ENCODE assay signal across 21 mouse cellular contexts in genomic region chr16:87662528-87662927, GRCm38 (mm10). TPM values are rescaled to one million over a fixed set of nuclear protein-coding genes. Genes with fewer than 3 reads are reported as not detected.
DNase-seq lines count a peak whose midpoint lies in the region; ATAC-seq and TF ChIP-seq lines count a peak whose summit lies in the region.
"Had no signal": no experiment of that assay in that cellular context is flagged by ENCODE, and none has a peak within 500 bp of the region (broad histone marks: within the 10 kb centered on the region; RNA-seq: fewer than 3 reads in every experiment).

No protein-coding gene starts in this region.

- no peak for TF ChIP-seq POLR2A in thymus, adult 2 months (IDR thresholded peaks at IDR 0.05; ENCODE audit: control insufficient read depth, extremely low read depth, insufficient read depth, low read length, poor library complexity)
- TF ChIP-seq POLR2A in CH12.LX (IDR thresholded peaks at IDR 0.05; ENCODE audit: low read depth, low read length) = no peak

- H3K9me3 ChIP-seq in CH12.LX (replicated peaks; ENCODE audit: low read length) = no peaks in the 10 kb centered on the region
- H3K9me3 ChIP-seq in hindbrain, postnatal 0 days (ENCODE audit: low read length) = no peaks in the 10 kb centered on the region
- H3K9me3 ChIP-seq: embryonic facial prominence, embryonic 12.5 days; forebrain, embryonic 13.5 days; forebrain, embryonic 15.5 days had no signal

- ATAC-seq in hindbrain, postnatal 0 days = no peak
- ATAC-seq: forebrain, embryonic 13.5 days; forebrain, embryonic 15.5 days; forebrain, postnatal 0 days had no signal

- H3K79me2 ChIP-seq in CH12.LX (replicated peaks; ENCODE audit: control insufficient read depth, extremely low read depth, insufficient read depth, poor library complexity, severe bottlenecking) = no peaks in the 10 kb centered on the region

- H3K9ac ChIP-seq in CH12.LX (ENCODE audit: insufficient read depth, low read depth) = no peak overlapping the region
- no peak overlapping the region for H3K9ac ChIP-seq in hindbrain, postnatal 0 days (replicated peaks; ENCODE audit: low read length)
- H3K9ac ChIP-seq: embryonic facial prominence, embryonic 12.5 days; forebrain, embryonic 13.5 days; forebrain, embryonic 15.5 days; forebrain, postnatal 0 days had no signal

- DNase-seq in heart, adult 11 months = peak; percentile 72
- no peak for DNase-seq in heart, postnatal 25 days (ENCODE audit: low spot score)
- peak; percentile 30 for DNase-seq in thymus, postnatal 14 days
- no peak for DNase-seq in thymus, adult 2 months
- DNase-seq in CH12.LX (ENCODE audit: extremely low read depth) = no peak
- no peak for DNase-seq in hindbrain, postnatal 0 days (ENCODE audit: low spot score)
- DNase-seq: adrenal gland, adult 2 months; adrenal gland, postnatal 10 days; adrenal gland, postnatal 25 days; B cell, adult 2 months; cerebellum, adult 11 months; cerebellum, adult 18-20 months; cerebellum, adult 8-10 months; cerebellum, adult 9-11 months; cerebellum, postnatal 14 days; cerebellum, postnatal 36 days; embryo, embryonic 11 days; forebrain, postnatal 0 days had no signal

- TF ChIP-seq RAD21 in CH12.LX (IDR thresholded peaks at IDR 0.05; ENCODE audit: low read depth, low read length) = no peak

- WGBS in thymus, adult 2 months = 81% methylated on average over 2 of the region's 2 CpGs
- 94% methylated on average over 2 of the region's 2 CpGs for WGBS in hindbrain, postnatal 0 days

- peaks cover 39% of the 10 kb centered on the region for H3K4me1 ChIP-seq in thymus, adult 2 months (replicated peaks; ENCODE audit: control insufficient read depth, insufficient read depth, low read length)
- H3K4me1 ChIP-seq in CH12.LX (ENCODE audit: control insufficient read depth in 1 of 2, insufficient read depth in 2 of 2) = peaks cover 22 to 67% of the 10 kb centered on the region in 2 experiments
- H3K4me1 ChIP-seq in hindbrain, postnatal 0 days (ENCODE audit: insufficient read depth, low read length) = no peaks in the 10 kb centered on the region
- H3K4me1 ChIP-seq: forebrain, embryonic 13.5 days; forebrain, embryonic 15.5 days had no signal

- intact Hi-C loops in heart, postnatal 25 days (cut with DNase I) = loop anchor here (5.0 kb wide), 1 partner anchor 35 kb away; the partner anchor contains the start of gene Bach1

- H3K4me3 ChIP-seq in thymus, adult 2 months (ENCODE audit: control insufficient read depth, insufficient read depth, low read length) = no peak overlapping the region
- no peak overlapping the region for H3K4me3 ChIP-seq in CH12.LX (replicated peaks in 1 of 3; ENCODE audit: low read depth in 2 of 3, low read length in 2 of 3, poor library complexity in 1 of 3)
- no peak overlapping the region for H3K4me3 ChIP-seq in hindbrain, postnatal 0 days (ENCODE audit: low read length)
- H3K4me3 ChIP-seq: embryonic facial prominence, embryonic 12.5 days; forebrain, embryonic 13.5 days; forebrain, embryonic 15.5 days had no signal

- dilution Hi-C loops in CH12.LX (cut with MboI; ENCODE audit: extremely low pct_ligation_motif_present, extremely low pct_unique_long_range_greater_than_20kb, low sequenced_read_pairs) = no loop called here

- in situ Hi-C loops in CH12.LX (cut with MboI; ENCODE audit: low pct_ligation_motif_present, low pct_unique_long_range_greater_than_20kb, low sequenced_read_pairs) = no loop called here

- no peaks in the 10 kb centered on the region for H3K36me3 ChIP-seq in thymus, adult 2 months (ENCODE audit: control insufficient read depth, insufficient read depth, low read length)
- no peaks in the 10 kb centered on the region for H3K36me3 ChIP-seq in CH12.LX (replicated peaks in 1 of 2; ENCODE audit: control insufficient read depth in 1 of 2, insufficient read depth in 1 of 2, low read length in 1 of 2)
- no peaks in the 10 kb centered on the region for H3K36me3 ChIP-seq in hindbrain, postnatal 0 days (ENCODE audit: insufficient read depth, low read length)
- H3K36me3 ChIP-seq: embryonic facial prominence, embryonic 12.5 days; forebrain, embryonic 15.5 days had no signal

- no peaks in the 10 kb centered on the region for H3K27me3 ChIP-seq in thymus, adult 2 months (ENCODE audit: control insufficient read depth, insufficient read depth, low read length)
- no peaks in the 10 kb centered on the region for H3K27me3 ChIP-seq in CH12.LX (replicated peaks)
- no peaks in the 10 kb centered on the region for H3K27me3 ChIP-seq in hindbrain, postnatal 0 days (ENCODE audit: insufficient read depth, low read length)
- H3K27me3 ChIP-seq: embryonic facial prominence, embryonic 12.5 days; forebrain, embryonic 13.5 days; forebrain, embryonic 15.5 days had no signal

- peak overlapping the region; percentile 52 for H3K4me2 ChIP-seq in CH12.LX (ENCODE audit: insufficient read depth, low read depth, poor library complexity, severe bottlenecking)
- no peak overlapping the region for H3K4me2 ChIP-seq in hindbrain, postnatal 0 days (ENCODE audit: low read depth, low read length)
- H3K4me2 ChIP-seq: embryonic facial prominence, embryonic 12.5 days; forebrain, embryonic 13.5 days; forebrain, embryonic 15.5 days had no signal

- no peak for TF ChIP-seq CTCF in thymus, adult 2 months (IDR thresholded peaks at IDR 0.05; ENCODE audit: borderline replicate concordance, control insufficient read depth, extremely low read depth, insufficient read depth, low read length, poor library complexity)
- TF ChIP-seq CTCF in CH12.LX (conservative IDR thresholded peaks at IDR 0.05 in 1 of 2, IDR thresholded peaks at IDR 0.05 in 1 of 2; ENCODE audit: low read depth in 2 of 2, low read length in 2 of 2) = no peak
- no peak for TF ChIP-seq CTCF in hindbrain, postnatal 0 days (IDR thresholded peaks at IDR 0.05; ENCODE audit: low read depth)

- peak; percentile 46 for TF ChIP-seq EP300 in CH12.LX (IDR thresholded peaks at IDR 0.05; ENCODE audit: low read length)

- no peak overlapping the region; the same call in 1 of the 2 replicates for H3K27ac ChIP-seq in thymus, adult 2 months (ENCODE audit: control insufficient read depth, insufficient read depth, low read length)
- no peak overlapping the region for H3K27ac ChIP-seq in CH12.LX (ENCODE audit: insufficient read depth, low read depth)
- no peak overlapping the region for H3K27ac ChIP-seq in hindbrain, postnatal 0 days
- H3K27ac ChIP-seq: embryonic facial prominence, embryonic 12.5 days; forebrain, embryonic 13.5 days; forebrain, embryonic 15.5 days had no signal

TF ChIP-seq in CH12.LX, 34 proteins besides CTCF, POLR2A, EP300 and RAD21:
- TF ChIP-seq SIN3A (IDR thresholded peaks at IDR 0.05; ENCODE audit: low read length) = peak; percentile 50; the same call in 1 of the 2 replicates
- 0 out of 2 replicates have a peak, but pooled peaks have one; percentile 42 for TF ChIP-seq BHLHE40 (IDR thresholded peaks at IDR 0.05; ENCODE audit: low read depth, low read length)
- peak; percentile 50; the same call in 1 of the 2 replicates for TF ChIP-seq IRF4 (IDR thresholded peaks at IDR 0.05; ENCODE audit: low read depth, low read length)
- no peak for TF ChIP-seq CHD1 (IDR thresholded peaks at IDR 0.05; ENCODE audit: low read depth, low read length)
- no peak for TF ChIP-seq POLR2AphosphoS2 (IDR thresholded peaks at IDR 0.05; ENCODE audit: low read depth, low read length)
- peak; percentile 59; the same call in 1 of the 2 replicates for TF ChIP-seq TCF12 (IDR thresholded peaks at IDR 0.05; ENCODE audit: low read depth, low read length)
- 0 out of 2 replicates have a peak, but pooled peaks have one; percentile 15 for TF ChIP-seq KAT2A (IDR thresholded peaks at IDR 0.05; ENCODE audit: insufficient replicate concordance, low read length)
- TF ChIP-seq ETS1 (conservative IDR thresholded peaks at IDR 0.05; ENCODE audit: low read depth, low read length) = peak; percentile 23; the same call in 1 of the 2 replicates
- no peak for TF ChIP-seq MEF2A (IDR thresholded peaks at IDR 0.05; ENCODE audit: borderline replicate concordance, low read depth, low read length)
- 0 out of 2 replicates have a peak, but pooled peaks have one; percentile 32 for TF ChIP-seq CHD2 (IDR thresholded peaks at IDR 0.05; ENCODE audit: low read length)
- peak; percentile 72 for TF ChIP-seq MAZ (IDR thresholded peaks at IDR 0.05; ENCODE audit: low read depth, low read length)
- TF ChIP-seq ELF1 (IDR thresholded peaks at IDR 0.05; ENCODE audit: low read depth, low read length) = 0 out of 2 replicates have a peak, but pooled peaks have one; percentile 13
- TF ChIP-seq MAX (IDR thresholded peaks at IDR 0.05; ENCODE audit: low read length) = no peak
- TF ChIP-seq MXI1 (IDR thresholded peaks at IDR 0.05; ENCODE audit: low read depth, low read length) = no peak

RNA-seq across cellular contexts. Expression of gene Bach1, which starts 36.2 kb away (rescaled TPM):
- total RNA-seq in heart, postnatal 25 days (2021) = 10 to 100 TPM; 25.8 to 33.0 TPM
- 40.2 and 45.4 TPM in 2 replicates for polyA plus RNA-seq in thymus, adult 2 months (2012; rRNA removed)
- 11.2 and 13.4 TPM in 2 replicates for total RNA-seq in CH12.LX (2012; rRNA removed)
- 10.4 and 11.4 TPM in 2 replicates for total RNA-seq in CH12.LX (2014; rRNA removed)
- 19.9 and 20.9 TPM in 2 replicates for polyA plus RNA-seq in CH12.LX (2012; ENCODE audit: insufficient read length, low read depth)
- total RNA-seq in hindbrain, postnatal 0 days (2014; rRNA removed) = 34.2 and 44.5 TPM in 2 replicates
- 12.3 and 13.1 TPM in 2 replicates for polyA plus RNA-seq in hindbrain, postnatal 0 days (2015; fragmentation: Nextera tagmentation; extraction: Ambion mirVana)

Comparison
In these comparisons a context has a peak if more than half of its experiments do, and no peak if none do; other contexts are left out.
1. DNase-seq: peak in heart, adult 11 months (single experiment) and thymus, postnatal 14 days (single experiment); none in heart, postnatal 25 days (single experiment), thymus, adult 2 months (single experiment), CH12.LX (single experiment) and hindbrain, postnatal 0 days (single experiment).